Mouse (Mus musculus): Measurements from ENCODE around the gene Gpr3.

Gpr3 gene

DNA sequence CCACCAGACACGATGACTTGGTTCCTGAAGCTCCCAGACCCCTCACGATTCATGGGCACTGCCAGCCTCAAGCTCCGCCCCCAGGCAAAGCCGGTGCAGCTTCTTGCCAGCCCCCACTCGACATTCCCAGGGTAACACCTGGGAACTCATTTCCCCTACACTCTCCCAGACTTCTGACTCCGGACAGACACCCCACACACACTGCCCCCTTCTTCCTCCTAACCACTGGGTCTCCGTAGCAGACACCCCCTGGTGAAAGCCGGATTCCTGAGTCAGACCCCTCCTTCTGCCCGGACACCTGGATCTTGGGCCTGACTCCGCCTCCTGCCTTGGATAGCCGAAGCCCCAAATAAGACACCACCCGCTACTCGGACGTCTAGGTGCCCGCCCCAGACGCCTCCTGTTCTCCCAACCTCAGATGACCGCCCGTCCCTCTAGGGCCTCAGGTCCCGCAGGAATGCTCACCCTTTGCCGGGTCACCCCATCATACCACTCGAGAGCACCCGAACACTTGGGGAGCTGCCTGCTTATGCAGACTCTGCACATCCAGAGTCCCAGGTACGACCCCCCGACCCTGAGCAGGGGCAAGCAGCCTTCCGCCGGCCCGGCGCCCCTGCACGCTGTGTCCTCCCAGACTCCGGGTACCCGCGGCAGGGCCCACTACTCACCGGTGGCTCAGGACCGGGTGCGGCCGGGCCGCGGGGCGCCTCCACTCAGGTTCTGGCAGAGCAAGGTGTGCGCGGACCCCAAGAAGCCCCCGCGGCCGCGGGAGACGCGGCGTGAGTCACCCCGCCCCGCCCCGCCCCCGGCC lies at the start of gene Gpr3, which contains the start of gene Cd164l2:
Gene Gpr3 (minus strand): TSS at position 786 of the 811 bp plus-strand sequence.
Gene Cd164l2 (plus strand): TSS at position 381 of the 811 bp plus-strand sequence.
- no peak for DNase-seq (ENCODE audit: low spot score in 2 of 2)

DNA sequence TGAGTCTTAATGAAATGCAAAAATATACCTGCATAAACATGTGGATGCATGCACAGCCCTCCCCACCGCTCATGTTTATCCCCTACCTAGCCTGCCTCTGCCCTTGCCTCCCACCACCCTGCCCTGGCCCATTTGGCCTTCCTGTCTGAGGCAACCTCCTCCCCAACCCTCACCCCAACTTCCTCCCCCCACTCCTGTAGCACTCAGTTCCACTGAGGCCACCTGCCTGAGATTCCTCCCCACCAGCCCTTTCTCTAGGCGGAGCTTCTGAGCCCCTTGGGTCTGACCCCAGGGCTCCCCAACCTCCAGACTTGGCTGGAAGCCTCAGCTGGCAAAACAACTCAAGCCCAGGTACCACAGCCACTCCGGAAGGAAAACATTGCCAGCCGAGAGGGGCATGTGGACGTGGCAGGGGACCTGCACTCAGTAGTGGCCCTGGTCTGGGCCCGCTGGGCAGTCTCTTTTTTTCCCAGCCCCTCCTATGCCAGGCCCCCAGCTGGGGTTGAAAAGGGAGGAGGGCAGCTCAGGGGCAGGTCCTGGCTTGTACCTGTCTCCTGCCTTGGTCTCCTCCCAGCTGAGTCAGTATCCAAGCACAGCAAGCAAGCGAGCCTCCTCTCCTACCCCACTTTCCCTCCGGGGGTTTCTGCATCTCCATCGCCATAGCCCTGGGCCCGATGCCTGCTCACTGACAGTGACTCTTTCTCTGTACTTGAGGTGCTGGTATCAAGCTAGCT lies 49.5 kb upstream of the Gpr3 start:
- DNase-seq (ENCODE audit: low spot score in 2 of 2) = no peak

DNA sequence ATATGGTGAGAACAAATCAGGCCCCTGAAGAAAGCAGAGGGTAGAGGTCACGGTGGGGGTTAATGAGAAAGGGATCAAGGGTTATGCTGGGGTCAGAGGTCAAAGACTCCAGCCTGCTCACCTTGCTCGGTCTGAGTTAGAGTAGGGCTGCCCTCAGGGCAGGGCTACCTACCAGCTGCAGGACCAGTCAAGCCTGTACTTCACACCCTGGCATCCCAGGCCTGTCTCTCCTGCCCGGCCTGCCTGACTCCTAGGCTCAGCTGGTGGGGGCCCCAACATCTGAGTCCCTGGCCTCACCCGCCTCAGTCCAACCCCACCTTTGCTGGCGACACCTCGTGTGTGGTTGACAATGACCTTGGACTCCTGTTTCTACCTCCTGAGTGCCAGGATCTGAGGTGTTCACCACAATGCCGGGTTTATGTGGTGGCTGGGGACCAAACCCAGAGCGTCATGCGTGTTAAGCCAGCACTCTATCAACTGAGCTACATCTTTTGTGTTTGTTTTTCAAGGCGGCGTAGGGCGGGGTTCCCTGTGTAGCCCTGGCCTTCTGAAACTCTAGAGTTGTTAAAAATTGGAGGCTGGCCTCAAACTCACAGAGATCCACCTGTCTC lies 45.6 kb upstream of the Gpr3 start:
- no peak for DNase-seq (ENCODE audit: low spot score in 2 of 2)

GRCm38 (mm10) chr4:133257230-133257629 lies 44.9 kb upstream of the Gpr3 start:
- no peak for DNase-seq (ENCODE audit: low spot score in 2 of 2)

GRCm38 (mm10) chr4:133256820-133257219 lies 44.5 kb upstream of the Gpr3 start:
- DNase-seq (ENCODE audit: low spot score in 2 of 2) = no peak

DNA sequence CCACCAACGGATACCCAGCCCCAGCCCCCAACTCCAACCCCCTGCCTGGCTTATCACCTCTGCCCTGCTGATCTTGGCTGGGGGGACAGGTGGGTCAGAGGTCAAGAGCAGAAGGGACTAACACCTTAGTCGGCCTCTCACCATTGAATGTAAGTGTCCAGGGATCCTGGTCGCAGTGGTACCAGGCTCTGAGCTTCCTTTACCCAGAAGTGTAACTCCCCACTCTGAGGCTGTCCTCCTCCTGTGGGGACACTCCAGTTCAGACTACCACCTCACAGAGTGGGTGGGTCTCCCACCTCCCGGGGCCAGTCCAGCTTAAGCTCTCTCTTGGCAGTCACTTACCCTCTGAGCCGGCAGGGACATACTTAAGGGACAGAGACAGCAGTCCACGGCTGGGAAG lies 43.1 kb upstream of the Gpr3 start:
- no peak for DNase-seq (ENCODE audit: low spot score in 2 of 2)

DNA sequence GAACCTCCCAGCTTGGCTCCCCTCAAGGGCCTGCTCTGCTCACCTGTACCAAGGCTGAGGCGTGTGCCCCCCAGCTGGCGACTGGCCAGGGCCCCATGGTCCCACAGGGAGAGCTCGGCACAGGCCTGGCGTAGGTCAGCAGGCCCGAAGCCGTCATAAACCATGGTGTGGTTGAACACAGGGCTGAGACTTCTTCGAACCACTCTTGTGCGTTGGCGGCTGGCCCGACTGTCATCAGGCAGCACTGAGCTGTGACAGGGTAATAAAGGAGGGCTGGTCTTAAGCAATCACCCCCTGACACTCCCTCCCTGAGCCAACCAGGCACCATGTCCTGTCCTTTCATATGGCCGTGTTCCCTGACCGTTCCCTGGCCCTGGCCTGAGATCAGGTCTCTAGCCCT lies 41.1 kb upstream of the Gpr3 start:
- no peak for DNase-seq (ENCODE audit: low spot score in 2 of 2)

DNA sequence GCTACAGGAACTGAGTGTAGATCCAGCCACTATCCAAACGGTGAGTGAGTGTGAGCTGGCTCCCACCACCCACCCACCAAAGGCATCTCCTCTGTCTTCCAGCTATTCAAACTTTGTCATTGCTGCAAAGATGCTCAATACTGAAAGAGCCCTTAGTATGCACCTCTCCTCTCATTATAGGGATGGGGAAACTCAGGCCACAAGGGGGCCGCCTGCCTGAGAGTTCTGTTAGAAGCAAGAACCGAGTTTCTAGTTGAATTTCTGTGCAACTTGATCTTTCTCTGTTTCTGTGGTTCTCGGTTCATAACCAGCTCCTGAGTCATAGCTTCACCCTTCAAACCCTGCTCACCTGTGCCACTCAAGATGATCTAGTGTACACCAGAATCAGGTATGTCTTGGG lies 39.8 kb upstream of the Gpr3 start:
- DNase-seq (ENCODE audit: low spot score in 2 of 2) = no peak

DNA sequence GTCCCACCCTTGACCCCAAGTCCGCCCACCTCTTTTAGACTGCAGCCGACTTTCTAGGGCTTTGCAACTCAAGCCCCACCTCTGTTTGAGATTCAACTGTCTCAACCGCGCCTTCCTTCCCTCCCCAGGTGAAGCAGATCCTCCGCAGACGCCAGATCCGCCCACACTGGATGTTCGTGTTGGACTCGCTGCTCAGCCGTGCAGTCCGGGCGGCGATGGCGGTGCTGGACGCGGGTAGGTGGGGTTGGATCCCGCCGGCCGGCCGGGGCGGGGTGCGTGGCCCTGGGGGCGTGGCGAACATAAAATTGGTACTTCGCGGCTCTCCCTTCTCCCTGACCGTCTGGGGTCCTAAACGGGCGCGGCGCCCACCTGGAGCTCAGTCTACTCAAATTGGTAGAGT lies 38.9 kb upstream of the Gpr3 start:
- DNase-seq (ENCODE audit: low spot score in 2 of 2) = no peak

DNA sequence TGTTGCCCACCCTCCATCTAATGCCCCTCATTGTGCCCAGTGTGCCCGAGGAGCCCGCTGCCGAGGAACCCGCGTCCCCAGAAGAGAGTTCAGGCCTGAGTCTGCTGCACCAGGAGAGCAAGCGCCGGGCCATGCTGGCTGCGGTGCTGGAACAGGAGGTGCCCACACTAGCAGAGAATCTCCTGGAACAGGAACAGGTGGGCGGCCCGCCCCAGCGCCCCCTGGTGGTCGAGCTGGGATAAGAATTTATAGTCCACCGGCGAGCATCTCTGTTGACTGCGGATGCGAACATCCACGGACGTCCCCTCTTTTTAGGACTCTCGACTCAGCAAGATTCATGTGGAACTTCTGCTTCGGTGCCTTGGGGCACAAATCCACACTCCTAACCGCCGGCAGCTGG lies 38.3 kb upstream of the Gpr3 start:
- DNase-seq (ENCODE audit: low spot score in 2 of 2) = peak; percentile 70 to 75

GRCm38 (mm10) chr4:133247806-133248449 lies 35.6 kb upstream of the Gpr3 start:
- no peak for DNase-seq (ENCODE audit: low spot score in 2 of 2)

GRCm38 (mm10) chr4:133247072-133247471 lies 34.7 kb upstream of the Gpr3 start:
- DNase-seq (ENCODE audit: low spot score in 2 of 2) = no peak

DNA sequence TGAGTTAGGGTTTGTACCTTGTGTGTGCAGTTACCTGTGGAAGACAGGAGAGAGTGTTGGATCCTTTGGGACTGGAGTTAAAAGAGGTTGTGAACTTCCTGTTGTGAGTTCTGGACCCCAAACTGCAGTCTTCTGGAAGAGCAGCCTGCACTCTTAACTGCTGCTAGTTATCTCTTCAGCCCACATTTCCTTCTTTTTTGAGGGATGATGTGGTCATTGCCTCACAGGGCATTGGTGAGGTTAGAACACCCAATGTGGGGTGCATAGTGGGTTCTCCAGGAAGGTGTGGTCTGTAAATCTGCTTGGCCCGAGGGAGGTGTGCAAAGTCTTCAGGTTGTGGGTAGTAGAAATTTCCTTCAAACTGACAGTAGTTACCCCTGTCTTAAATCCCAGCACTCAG lies 32.0 kb upstream of the Gpr3 start:
- no peak for DNase-seq (ENCODE audit: low spot score in 2 of 2)

GRCm38 (mm10) chr4:133243538-133243937 lies 31.2 kb upstream of the Gpr3 start:
- no peak for DNase-seq (ENCODE audit: low spot score in 2 of 2)

DNA sequence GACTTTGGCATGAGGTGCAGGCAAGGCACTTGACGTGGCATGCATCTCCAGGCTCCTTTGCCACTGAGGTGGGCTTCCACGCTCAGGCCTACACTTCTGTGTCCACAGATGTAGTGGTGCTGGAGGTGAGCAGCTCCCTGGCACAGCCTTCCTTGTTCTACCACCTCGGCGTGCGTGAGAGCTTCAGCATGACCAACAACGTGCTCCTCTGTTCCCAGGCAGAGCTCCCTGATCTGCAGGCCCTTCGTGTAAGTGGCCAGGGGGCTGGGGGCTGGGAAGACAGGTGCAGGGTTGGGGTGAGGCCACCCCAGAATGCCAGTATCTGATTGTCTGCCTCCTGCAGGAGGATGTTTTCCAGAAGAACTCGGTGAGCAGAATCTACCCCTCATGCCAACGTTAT lies 30.4 kb upstream of the Gpr3 start:
- no peak for DNase-seq (ENCODE audit: low spot score in 2 of 2)

DNA sequence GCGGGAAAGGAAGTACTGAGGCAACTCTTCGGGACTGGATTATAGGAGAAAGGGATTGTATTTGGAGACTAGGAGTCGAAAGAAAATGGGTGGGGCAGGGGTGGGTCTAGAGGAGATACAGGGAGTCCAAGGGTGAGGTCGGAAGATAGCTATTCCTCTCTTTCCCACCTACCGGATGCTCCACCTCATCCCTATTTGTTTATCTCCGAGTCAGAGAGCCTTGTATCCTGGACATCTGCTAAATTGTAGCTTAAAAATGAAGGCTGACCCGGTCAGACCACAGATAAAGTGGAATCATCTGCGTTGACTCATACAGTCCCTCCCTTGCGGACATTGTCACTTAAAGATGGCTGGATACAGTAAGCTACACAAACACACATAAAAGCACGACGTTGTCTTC lies 29.6 kb upstream of the Gpr3 start:
- no peak for DNase-seq (ENCODE audit: low spot score in 2 of 2)

DNA sequence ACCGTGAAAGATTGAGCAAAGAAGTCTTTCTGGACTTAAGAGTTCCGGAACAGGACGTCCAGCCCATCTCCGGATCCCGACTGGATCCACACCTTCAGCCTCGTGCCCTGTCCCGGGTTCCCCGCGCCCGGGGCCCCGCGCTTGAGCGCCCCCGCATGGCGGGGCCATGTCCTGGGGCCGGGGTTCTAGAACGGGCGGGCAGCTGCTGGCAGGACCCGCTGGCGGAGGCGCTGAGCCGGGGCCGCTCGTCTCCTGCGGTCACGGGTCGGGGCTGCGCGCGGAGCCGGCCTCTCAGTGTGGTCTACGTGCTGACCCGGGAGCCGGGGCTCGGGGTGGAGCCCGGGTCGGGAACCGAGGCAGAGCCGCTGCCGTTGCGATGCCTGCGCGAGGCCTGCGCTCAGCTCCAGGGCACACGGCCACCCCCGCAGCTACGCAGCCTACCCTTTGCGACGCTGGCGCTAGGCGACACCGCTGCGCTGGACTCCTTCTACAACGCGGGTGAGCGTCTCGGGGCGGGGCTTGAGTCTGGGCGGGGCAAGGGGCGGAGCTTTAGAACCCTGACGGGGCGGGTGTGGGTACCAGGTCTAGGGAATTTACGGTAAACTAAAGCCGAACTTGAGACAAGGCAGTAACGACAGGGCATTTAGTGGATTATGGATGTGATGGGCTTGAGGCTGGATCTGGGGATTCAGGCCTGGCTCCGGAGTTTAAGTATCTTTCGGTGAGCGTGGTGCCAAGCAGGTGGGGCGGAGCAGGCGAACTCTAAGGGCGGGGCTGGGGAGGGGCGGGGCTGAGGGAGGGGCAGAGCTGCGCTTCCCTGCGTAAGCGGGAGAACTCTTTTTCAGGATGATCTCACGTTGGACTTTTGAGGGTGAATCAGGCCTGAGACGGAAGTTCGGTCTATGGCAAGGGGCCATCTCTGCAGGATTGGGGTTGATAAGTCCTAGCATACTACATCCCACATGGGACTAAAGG lies 28.9 kb upstream of the Gpr3 start:
- DNase-seq (ENCODE audit: low spot score in 2 of 2) = peak; percentile 76 to 78

GRCm38 (mm10) chr4:133240490-133240921 lies 28.2 kb upstream of the Gpr3 start, which contains the start of gene Map3k6:
Map3k6 (plus strand) TSS chr4:133240818.
- DNase-seq (ENCODE audit: low spot score in 2 of 2) = no peak

GRCm38 (mm10) chr4:133237911-133238310 lies 25.6 kb upstream of the Gpr3 start:
- DNase-seq (ENCODE audit: low spot score in 2 of 2) = no peak

DNA sequence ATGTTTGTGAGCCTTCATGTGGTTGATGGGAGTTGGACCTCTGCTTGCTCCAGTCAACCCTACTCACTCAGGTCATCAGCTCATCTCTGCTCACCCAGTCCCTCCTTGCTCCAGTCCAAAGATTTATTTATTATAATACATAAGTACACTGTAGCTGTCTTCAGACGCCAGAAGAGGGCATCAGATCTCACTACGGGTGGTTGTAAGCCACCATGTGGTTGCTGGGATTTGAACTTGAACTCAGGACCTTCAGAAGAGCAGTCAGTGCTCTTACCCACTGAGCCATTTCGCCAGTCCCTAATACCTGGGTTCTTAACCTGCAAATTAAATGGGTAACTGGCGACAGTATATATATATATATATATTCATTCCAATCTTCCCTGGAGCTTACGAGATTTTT lies 23.1 kb upstream of the Gpr3 start:
- DNase-seq (ENCODE audit: low spot score in 2 of 2) = no peak

GRCm38 (mm10) chr4:133234771-133235170 lies 22.4 kb upstream of the Gpr3 start:
- no peak for DNase-seq (ENCODE audit: low spot score in 2 of 2)

All from frontal cortex, postnatal 25 days (tissue).